Comparison of ENCODE assay signal across 8 mouse cellular contexts in genomic region chr2:136387181-136388131, GRCm38 (mm10). TPM values are rescaled to one million over a fixed set of nuclear protein-coding genes. Genes with fewer than 3 reads are reported as not detected.
DNase-seq lines count a peak whose midpoint lies in the region; ATAC-seq and TF ChIP-seq lines count a peak whose summit lies in the region.

TSS of gene Pak7 (minus strand) at chr2:136387967.

- under 1% methylated on average over 39 of the region's 39 CpGs for WGBS in embryonic facial prominence, embryonic 13.5 days
- under 1% methylated on average over 38 of the region's 39 CpGs for WGBS in hindbrain, embryonic 11.5 days
- WGBS in thymus, adult 2 months = 10% methylated on average over 39 of the region's 39 CpGs

- H3K9me3 ChIP-seq in E14TG2a.4 (ENCODE audit: low read length) = no peaks in the 10 kb centered on the region
- no peaks in the 10 kb centered on the region for H3K9me3 ChIP-seq in embryonic facial prominence, embryonic 13.5 days
- H3K9me3 ChIP-seq in hindbrain, embryonic 11.5 days (ENCODE audit: control insufficient read depth, low read length) = no peaks in the 10 kb centered on the region

- DNase-seq in adrenal gland, adult 2 months = peak; percentile 6
- peak; percentile 87 for DNase-seq in hindbrain, embryonic 11.5 days (ENCODE audit: low spot score)
- DNase-seq in left cerebral cortex, postnatal 10 days (ENCODE audit: extremely low spot score in 1 of 2, low spot score in 2 of 2) = peak; percentile 81 to 82
- peak; percentile 82 for DNase-seq in neural tube, embryonic 10.5 days (ENCODE audit: extremely low spot score, low spot score)
- DNase-seq in testis, postnatal 14 days (ENCODE audit: low spot score) = peak; percentile 10
- DNase-seq in thymus, adult 2 months = no peak

- peak within 1 kb of the TSS; percentile 85 for H3K4me2 ChIP-seq in embryonic facial prominence, embryonic 13.5 days
- peak within 1 kb of the TSS; percentile 47 for H3K4me2 ChIP-seq in hindbrain, embryonic 11.5 days (replicated peaks; ENCODE audit: low read depth, low read length)

- H3K36me3 ChIP-seq in E14TG2a.4 (ENCODE audit: insufficient read depth, low read length) = no peaks in the 10 kb centered on the region
- H3K36me3 ChIP-seq in embryonic facial prominence, embryonic 13.5 days = no peaks in the 10 kb centered on the region
- H3K36me3 ChIP-seq in hindbrain, embryonic 11.5 days (ENCODE audit: control insufficient read depth, insufficient read depth, low read length) = no peaks in the 10 kb centered on the region
- H3K36me3 ChIP-seq in thymus, adult 2 months (ENCODE audit: control insufficient read depth, insufficient read depth, low read length) = no peaks in the 10 kb centered on the region

- H3K9ac ChIP-seq in embryonic facial prominence, embryonic 13.5 days = peak within 1 kb of the TSS; percentile 72
- H3K9ac ChIP-seq in hindbrain, embryonic 11.5 days (ENCODE audit: low read depth, low read length) = peak within 1 kb of the TSS; percentile 49

- H3K4me3 ChIP-seq in E14TG2a.4 (replicated peaks; ENCODE audit: low read length) = peak within 1 kb of the TSS; percentile 85
- peak within 1 kb of the TSS; percentile 69 for H3K4me3 ChIP-seq in embryonic facial prominence, embryonic 13.5 days
- peak within 1 kb of the TSS; percentile 53 for H3K4me3 ChIP-seq in hindbrain, embryonic 11.5 days (ENCODE audit: low read depth, low read length)
- no peak within 1 kb of the TSS for H3K4me3 ChIP-seq in thymus, adult 2 months (ENCODE audit: control insufficient read depth, insufficient read depth, low read length)

- ATAC-seq in embryonic facial prominence, embryonic 13.5 days (ENCODE audit: insufficient number of reproducible peaks, insufficient read depth, low FRiP score, low TSS enrichment, low read depth) = peak; percentile 98
- peak; percentile 99 for ATAC-seq in hindbrain, embryonic 11.5 days (ENCODE audit: low FRiP score)

- H3K4me1 ChIP-seq in E14TG2a.4 (replicated peaks; ENCODE audit: low read depth, low read length) = peaks cover 10% of the 10 kb centered on the region
- peaks cover 9% of the 10 kb centered on the region for H3K4me1 ChIP-seq in embryonic facial prominence, embryonic 13.5 days
- H3K4me1 ChIP-seq in hindbrain, embryonic 11.5 days (replicated peaks; ENCODE audit: control insufficient read depth, insufficient read depth, low read length) = no peaks in the 10 kb centered on the region
- H3K4me1 ChIP-seq in thymus, adult 2 months (replicated peaks; ENCODE audit: control insufficient read depth, insufficient read depth, low read length) = no peaks in the 10 kb centered on the region

- peaks cover 35% of the 10 kb centered on the region for H3K27me3 ChIP-seq in E14TG2a.4 (ENCODE audit: insufficient read depth, low read length)
- H3K27me3 ChIP-seq in embryonic facial prominence, embryonic 13.5 days = peaks cover 15% of the 10 kb centered on the region; the same call in 1 of the 2 replicates
- H3K27me3 ChIP-seq in hindbrain, embryonic 11.5 days (ENCODE audit: control insufficient read depth, insufficient read depth, low read length) = no peaks in the 10 kb centered on the region
- no peaks in the 10 kb centered on the region for H3K27me3 ChIP-seq in thymus, adult 2 months (ENCODE audit: control insufficient read depth, insufficient read depth, low read length)

- intact Hi-C loops in left cerebral cortex, postnatal 10 days (cut with DNase I) = no loop called here

- peak within 1 kb of the TSS; percentile 11; the same call in 1 of the 2 replicates for H3K27ac ChIP-seq in embryonic facial prominence, embryonic 13.5 days
- H3K27ac ChIP-seq in hindbrain, embryonic 11.5 days (ENCODE audit: low read depth, low read length) = peak within 1 kb of the TSS; percentile 71
- H3K27ac ChIP-seq in thymus, adult 2 months (ENCODE audit: control insufficient read depth, insufficient read depth, low read length) = no peak within 1 kb of the TSS

- TF ChIP-seq POLR2A in thymus, adult 2 months (IDR thresholded peaks at IDR 0.05; ENCODE audit: control insufficient read depth, extremely low read depth, insufficient read depth, low read length, poor library complexity) = no peak

- TF ChIP-seq CTCF in E14TG2a.4 (conservative IDR thresholded peaks at IDR 0.05; ENCODE audit: low read length) = no peak
- TF ChIP-seq CTCF in thymus, adult 2 months (IDR thresholded peaks at IDR 0.05; ENCODE audit: borderline replicate concordance, control insufficient read depth, extremely low read depth, insufficient read depth, low read length, poor library complexity) = no peak

RNA-seq across cellular contexts. Expression of gene Pak7, which starts in this region (rescaled TPM):
- under 1 TPM in 1 of 2 experiments, not detected in 1; 0.14 TPM for total RNA-seq in adrenal gland, adult 2 months (2021)
- polyA plus RNA-seq in adrenal gland, adult 2 months (2012; rRNA removed) = not detected in 2 replicates
- 2.2 and 2.4 TPM in 2 replicates for polyA plus RNA-seq in embryonic facial prominence, embryonic 13.5 days (2015; fragmentation: Nextera tagmentation; extraction: Ambion mirVana)
- polyA plus RNA-seq in hindbrain, embryonic 11.5 days (2014; fragmentation: Nextera tagmentation; extraction: Ambion mirVana) = 17.2 and 18.2 TPM in 2 replicates
- total RNA-seq in left cerebral cortex, postnatal 10 days (2021) = 10 to 100 TPM; 39.6 to 44.6 TPM
- polyA plus RNA-seq in thymus, adult 2 months (2012; rRNA removed) = not detected in 2 replicates

Comparison
In these comparisons a context has a peak if more than half of its experiments do, and no peak if none do; other contexts are left out.
1. RNA of gene Pak7 (total RNA-seq): 39.6 to 44.6 TPM in left cerebral cortex, postnatal 10 days; 0.14 TPM in adrenal gland, adult 2 months; every median in the first group is over 10 times any median in the second.
2. Peak in DNase-seq in adrenal gland, adult 2 months; RNA of the gene not detected or under 1 TPM.